Mouse (Mus musculus) heart, adult 8-10 months (tissue): ENCODE measurements around the gene Prelid1. TPM values are rescaled to one million over a fixed set of nuclear protein-coding genes. Genes with fewer than 3 reads are reported as not detected.
A peak's percentile ranks its signal among the peaks of the same experiment; 100 is the strongest.

Experiments used
- DNase-seq: peaks from one replicate; pipeline ENCODE4 v3.0.0; 2022; ENCODE audit warnings: low spot score
- total RNA-seq, 4 experiments: library from RNA; stranded (reverse); gene quantifications; 2 replicates each; pipeline ENCODE4 v1.2.4; 2022

Gene Prelid1
- total RNA-seq, 4 experiments from 2014 or later = 31.4 to 47.5 (median 39.6) TPM

DNA sequence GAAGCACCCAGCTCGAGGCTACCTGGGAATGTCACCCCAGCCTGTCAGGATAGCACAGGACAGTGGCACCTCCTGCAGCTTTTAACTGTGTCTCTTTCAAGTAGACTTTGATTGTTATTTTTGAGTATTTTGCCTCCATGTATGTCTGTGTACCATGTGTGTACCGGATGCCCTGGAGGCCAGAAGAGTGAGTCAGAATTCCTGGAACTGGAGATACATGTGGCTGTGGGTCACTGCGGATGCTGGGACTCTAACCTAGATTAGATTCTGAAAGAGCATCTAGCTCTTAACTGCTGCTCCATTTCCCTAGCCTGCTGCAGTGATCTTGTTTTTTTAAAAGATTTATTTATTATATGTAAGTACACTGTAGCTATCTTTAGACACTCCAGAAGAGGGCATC is 12.0 kb downstream of the Prelid1 start:
- no peak for DNase-seq

DNA sequence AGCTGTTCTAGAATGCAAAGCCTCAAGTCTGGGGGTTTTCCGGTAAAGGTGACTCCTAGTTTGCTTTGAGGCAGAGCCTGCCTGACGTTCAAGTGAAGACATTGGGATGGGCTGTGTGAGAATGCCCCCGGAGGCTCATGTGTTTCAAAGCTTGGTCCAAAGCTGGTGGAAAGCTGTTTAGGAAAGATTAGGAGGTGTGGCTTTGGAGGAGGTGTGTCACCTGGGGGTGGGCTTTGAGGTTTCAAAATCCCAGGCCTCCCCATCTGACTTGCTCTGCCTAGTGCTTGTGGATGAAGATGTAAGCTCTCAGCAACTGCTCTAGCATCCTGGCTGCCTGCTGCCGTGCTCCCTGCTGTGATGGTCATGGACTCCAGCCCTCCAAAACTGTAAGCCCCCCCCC is 15.4 kb downstream of the Prelid1 start:
- DNase-seq = no peak

DNA sequence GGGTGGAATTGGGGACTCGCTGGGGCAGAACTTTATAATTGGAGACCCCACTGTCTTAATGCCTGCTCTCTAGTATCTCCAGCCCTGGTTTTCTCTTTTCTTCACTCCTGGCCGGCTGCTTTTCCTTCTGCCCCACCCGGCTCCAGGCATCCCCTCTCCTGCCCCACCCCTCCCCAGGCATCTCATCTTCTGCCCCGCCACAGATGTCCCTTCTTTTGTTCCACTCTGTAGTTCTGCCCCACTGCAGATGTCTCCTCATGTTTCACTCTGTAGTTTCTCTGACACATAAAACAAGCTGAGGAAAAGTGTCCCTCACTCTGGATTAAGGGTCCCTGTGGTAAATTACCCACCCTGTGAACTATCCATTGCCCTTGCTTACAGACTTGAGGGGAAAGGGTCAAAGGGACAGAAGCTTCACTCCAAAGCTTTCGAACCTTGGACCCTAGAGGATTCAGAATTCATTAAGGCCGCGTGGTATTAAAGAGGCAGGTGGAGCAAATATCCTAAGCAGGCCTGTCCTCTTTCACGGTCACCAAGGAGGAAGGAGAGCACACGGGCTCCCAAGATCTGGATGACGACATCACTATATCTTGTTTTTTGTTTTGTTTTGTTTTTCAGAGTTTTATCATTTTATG is 17.2 kb downstream of the Prelid1 start:
- no peak for DNase-seq

DNA sequence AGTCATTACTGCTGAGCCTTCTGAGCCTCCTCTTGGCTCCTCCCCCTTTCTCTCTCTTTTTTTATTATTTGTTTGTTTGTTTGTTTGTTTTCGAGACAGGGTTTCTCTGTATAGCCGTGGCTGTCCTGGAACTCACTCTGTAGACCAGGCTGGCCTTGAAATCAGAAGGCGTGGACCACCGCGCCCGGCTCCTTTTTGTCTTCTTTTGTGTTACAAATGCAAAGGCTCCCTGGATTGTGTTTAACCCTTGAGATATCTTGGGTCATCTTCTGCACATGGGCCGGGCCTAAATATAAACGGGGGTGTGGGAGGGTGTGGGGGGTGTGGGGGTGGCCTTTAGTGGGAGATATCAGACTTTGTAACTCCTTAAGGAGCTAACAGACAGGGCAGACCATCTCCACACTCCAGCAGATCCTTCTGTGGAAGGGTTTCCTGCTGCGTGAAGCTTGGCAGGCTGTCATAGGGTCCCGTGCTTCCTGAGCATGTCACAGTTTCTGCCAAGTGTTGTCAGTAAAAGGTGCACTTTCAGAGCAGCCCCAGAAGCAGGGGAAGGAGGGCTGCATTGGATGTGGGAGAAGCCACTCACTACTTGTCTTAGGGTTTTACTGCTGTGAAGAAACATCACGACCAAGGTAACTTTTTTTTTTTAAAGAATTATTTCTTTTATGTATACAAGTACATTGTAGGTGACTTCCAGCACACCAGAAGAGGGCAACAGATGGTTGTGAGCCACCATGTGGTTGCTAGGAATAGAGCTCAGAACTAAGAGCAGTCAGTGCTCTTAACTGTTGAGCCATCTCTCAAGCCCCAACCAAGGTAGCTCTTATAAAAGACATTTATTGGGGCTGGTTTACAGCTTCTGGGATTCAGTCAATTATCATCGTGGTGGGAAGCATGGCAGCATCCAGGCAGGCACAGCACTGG is 18.1 kb downstream of the Prelid1 start:
- DNase-seq = no peak

DNA sequence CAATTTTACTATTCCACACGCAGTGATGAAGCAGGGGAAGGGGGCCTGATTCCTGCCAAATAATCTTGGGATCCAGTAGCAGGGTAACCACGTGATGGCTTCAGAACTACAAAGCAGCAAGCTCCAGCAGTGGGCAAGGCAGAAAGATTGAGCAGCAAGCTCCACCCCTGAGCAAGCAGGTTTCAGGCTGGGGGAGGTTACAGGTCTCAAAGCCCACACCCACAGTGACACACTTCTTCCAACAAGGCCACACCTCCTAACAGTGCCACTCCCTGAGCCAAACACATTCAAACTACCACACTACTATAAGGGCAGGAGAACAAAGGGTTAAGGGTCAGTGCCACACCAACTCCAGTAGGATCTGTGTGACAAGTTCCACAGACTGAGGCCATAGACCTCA is 19.0 kb downstream of the Prelid1 start:
- DNase-seq = no peak

DNA sequence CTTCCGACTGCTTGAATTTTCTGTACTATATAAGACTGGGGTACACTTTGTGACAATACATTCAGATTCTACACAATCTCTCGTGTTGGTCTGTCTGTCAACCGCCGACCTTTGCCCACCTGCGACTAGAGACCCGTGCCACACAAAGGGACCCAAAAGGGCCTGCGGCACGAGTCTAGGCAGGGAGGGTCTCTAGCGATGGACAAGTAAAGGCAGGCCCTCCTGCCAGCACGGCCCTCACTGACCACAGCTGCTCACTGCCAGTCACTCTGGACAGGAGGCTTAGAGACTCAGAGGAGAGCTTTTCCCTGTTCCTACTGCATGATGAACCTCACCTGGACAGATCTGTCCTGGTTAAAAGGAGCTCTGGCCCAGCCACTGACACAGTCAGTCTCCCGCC is 22.2 kb downstream of the Prelid1 start:
- DNase-seq = no peak

DNA sequence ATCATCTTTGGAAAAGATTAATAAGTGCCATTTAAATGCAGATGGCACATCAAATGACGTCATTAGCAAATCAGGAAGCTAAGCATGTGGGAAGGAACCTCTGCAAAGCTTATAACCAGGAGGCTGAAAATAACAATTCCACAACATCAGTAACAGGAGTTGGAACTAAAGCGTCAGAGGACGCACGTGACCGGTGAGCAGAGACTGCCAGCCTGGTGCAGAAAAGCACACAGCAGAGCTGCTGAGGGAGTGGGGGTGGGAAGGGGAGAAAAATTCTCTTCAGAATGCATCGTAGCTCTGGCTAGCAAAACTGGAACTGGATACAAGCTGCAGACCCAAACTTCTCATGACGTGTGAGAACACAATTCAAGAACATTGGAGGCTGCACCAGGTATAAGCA is 24.0 kb downstream of the Prelid1 start:
- no peak for DNase-seq

DNA sequence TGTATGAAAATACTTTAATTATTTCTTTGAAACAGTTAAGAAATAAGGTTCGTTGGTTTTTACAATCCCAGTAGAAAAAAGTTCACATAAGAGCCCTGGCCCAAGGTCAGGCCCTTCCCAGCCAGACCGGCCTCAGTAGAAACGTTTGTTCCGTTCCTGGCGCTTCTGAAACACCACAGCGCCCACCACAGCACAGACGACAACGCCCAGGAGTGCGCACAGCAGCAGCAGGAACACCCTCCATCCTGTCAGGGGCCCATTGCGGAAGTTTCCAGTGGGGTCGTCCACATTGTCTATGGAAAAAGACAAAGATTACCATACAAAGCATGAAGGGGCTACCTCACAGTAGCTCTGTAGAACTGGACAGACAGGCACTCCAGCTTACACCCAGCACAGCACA is 26.4 kb downstream of the Prelid1 start:
- DNase-seq = no peak

DNA sequence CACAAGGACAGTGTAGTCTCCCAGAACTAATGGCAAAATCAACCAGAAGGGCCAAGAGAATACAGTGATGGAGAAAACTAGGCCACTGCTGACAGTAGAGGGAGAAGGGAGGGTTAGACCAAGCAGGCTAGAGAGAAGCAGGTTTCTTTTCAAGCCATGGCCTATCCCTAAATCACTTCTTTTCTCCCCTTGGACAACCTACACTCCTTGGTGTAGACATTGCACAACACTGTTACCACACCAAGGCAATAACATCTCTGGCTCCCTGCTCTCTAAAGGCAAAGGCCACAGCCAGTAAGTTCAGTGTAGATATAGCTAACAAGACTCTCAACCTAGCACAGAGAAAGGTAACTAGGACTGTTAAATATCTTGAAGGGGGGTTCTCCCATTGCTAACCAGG is 40.8 kb downstream of the Prelid1 start:
- DNase-seq = no peak

DNA sequence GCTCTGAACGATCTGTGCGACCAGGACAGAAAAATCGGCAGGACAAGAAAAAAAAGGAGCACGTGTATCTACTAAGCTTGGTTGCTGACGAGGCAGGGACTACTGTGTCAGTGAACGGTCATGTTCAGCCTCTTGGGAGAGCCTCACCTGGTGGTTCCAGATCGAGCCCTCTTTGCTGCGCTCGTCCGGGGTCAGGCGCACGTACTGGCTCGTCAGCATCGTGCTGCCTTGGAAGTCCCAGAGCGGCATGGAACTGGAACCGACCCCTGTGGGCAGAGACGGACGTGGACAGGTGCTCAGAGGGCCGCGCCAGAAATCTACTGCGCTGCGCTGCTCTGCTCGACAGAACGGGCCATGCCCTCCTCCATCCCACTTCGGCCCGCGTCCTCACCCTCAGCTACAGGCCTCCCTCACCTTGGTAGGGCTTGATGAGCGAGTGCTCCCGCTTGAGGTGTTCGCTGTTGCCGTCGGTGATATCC is 41.7 kb downstream of the Prelid1 start:
- no peak for DNase-seq

DNA sequence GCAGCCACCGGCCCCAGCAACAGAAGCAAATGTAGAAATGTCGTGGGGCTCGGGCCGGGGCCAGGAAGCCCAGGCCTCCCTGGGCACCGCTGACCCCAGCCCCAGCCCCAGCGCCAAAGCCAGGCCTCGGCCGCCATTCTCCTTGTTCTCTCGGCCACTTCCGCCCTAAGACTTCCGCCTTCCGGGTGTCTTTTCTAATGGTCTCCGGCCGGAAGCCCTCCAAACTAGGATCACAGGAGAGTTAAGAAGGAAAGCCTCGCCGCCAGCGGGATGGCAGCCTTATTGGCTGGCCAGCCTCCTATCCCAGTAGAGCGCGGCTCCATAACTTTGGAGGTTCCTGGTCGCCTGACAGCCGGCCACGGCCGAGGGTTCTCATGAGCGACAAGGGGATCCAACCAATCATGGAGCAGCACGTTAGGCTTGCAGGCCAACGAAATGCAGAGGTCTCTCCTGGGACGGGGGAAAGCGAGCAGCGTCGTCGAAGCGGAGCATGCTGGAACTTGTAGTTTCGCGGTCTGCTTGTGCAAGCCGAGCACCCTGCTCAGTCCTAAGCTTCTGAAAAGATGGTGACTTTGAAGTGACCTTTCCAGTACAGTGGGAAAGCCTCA is 42.3 kb downstream of the Prelid1 start, which contains the start of gene Lman2:
Gene Lman2 (minus strand): TSS at position 331 of the 608 bp plus-strand sequence.
- DNase-seq = peak; percentile 98

DNA sequence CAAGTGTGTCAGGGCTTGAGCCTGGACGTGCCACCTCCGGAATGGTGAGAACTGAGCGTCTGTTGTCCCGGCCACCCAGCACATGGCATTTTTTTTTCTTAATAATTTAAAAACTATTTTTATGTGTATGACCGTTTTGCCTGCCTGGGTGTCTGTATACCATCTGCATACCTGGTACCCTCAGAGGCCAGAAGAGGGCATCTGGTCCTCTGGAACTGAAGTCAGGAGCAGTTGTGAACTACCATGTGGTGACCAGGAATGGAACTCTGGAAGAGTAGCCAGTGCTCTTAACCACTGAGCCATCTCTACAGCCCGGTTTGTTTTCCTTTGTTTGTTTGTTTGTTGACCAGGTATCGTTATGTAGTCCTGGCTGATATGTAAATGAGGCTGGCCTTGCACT is 48.1 kb downstream of the Prelid1 start:
- no peak for DNase-seq

DNA sequence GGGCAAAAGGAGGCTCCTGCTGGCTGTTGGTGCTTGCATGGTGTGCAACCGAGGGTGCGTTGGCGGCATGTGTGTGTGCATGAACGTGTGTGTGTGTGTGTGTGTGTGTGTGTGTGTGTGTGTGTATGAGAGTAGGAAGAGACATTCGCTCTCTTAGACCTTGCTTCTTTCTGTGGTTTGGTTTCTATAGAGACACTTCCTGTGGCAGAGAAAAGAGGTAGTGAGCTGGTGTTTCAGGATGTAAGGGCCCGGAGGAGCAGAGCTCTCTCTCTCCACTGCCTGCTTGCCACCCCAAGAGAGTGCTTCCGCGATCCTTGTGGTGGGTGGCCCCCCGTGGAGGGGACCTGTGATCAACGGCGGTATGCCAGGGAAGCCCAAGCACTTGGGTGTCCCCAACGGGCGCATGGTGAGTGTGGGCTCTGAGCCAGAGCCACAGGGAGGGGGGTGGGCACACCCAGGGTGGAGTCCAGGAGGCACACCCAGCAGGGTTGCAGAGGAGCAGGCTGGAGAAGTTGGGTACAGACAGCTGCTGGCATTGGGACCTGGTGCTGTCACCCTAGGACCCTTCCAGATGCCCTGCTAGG is 49.3 kb downstream of the Prelid1 start, which contains the start of gene Rgs14:
Gene Rgs14 (plus strand): TSS at position 202 of the 584 bp plus-strand sequence.
- peak; percentile 31 for DNase-seq

DNA sequence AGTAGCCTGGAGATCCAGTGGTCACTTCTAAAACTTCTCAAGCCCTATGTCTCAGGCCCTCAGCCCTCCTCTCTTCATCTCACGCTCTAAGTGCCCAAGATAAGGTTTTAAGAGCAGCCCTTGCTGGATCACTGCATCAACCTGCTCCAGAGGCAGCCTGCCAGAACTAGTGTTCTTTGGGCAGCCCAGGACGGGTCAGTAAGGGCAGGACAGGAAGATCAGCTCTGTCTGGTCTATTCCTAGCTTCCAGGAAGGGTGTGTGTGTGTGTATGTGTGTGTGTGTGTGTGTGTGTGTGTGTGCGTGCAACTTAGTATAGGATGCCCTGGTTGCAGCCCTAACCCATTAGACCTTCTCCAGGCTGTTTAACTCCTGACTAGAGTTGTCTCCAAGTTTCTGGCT is 49.9 kb downstream of the Prelid1 start:
- peak; percentile 36 for DNase-seq

DNA sequence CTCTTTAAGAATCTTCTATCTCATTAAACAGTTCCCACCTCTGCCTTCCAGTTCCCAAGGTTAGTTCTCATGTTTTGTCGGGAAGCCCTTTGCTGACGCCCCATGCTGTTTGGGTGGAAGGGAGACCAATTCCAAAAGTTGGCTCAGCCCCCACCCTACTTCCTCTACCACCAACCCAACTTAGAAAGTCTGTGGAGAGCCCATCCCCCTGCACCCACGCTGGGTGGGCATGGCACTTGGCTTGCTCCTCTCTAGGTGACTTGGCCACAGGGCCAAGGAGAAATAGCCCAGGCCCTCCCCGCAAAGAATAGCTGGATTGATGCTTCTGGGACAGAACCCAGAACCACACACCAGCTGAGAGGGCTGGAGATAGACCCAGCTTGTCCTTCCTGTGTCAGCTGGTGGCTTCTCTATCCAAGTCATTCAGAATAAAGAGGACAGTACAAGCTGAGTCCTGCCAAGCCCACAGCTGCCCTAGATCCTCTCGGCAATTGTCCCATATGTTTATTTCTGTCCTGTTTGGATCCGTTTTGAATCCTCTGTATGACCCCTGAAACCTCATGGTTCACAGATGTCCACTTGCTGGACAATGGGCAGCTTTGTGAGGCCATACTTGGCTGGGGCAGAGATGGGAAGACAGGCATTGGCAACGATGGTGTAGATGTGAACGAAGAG is 50.8 kb downstream of the Prelid1 start:
- peak; percentile 40 for DNase-seq

DNA sequence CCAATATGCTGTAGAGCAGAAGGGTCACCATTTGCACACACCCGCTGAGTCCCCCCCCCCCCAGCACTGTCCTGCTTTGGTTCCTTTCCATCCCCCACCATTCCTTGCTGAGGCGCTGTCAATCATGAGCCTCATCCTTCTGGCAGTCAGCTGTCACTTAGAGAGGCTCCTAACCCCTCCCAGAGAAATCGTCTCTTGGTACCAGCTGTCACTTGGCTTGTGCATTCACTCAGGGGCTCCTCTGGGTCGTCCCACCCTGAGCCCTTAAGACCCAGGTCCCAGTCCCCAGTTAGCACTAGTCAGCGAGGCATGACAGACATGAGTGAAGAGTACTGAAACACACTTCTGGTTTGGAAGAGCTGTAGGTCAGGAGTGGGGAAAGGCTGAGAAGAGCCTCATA is 51.4 kb downstream of the Prelid1 start:
- no peak for DNase-seq

DNA sequence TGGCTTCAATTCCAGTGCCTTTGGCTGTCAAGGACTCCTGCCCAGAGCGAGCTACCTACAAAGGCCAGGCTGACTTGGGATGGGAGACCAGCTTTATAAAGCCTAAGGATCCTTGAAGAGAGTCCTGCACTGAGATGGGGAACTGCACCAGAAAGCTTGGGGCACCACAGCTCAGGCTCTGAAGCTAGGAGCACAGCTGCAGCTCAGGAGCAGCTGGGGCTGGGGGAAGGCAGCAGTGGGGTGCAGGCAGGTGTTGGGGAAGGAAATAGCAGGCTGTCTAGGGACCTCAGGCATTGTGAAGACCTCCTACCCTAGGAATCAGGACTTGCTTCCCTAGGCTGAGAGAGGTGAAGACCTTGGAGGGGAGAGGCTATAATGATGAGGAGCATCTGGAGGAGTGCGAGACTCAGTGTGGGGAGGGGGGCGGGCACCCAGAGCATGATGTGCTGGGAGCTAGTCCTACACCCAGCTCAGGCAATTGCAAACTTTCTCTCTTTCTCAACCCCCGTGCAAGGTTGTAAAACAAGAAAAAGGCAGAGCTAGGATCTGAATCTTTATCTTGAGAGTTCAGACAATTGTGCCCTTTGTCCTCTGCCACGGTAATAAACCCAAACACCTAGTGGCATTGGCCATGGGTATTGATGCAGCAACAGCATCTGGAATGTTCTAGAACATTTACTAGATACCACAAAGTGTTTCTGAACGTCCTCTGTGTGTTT is 54.1 kb downstream of the Prelid1 start:
- no peak for DNase-seq
